Mouse (Mus musculus) liver, postnatal 0 days (tissue): ENCODE data around the gene Gimap4.

Experiments
- CTCF ChIP-seq: sonication (generic); IDR thresholded peaks from 2 replicates; pipeline ENCODE4 v1.5.1; 2016; ENCODE audit warnings: antibody characterized with exemption, low read depth
- EP300 ChIP-seq: IDR thresholded peaks from 2 replicates; pipeline ENCODE4 v1.6.1; 2016; ENCODE audit warnings: antibody characterized with exemption, low read depth, mild to moderate bottlenecking

GRCm38 (mm10) chr6:48704146-48704545, 19.8 kb downstream of the Gimap4 start:
- TF ChIP-seq CTCF: no peak
- no peak for TF ChIP-seq EP300
